Mouse (Mus musculus) hindbrain, embryonic 16.5 days (tissue): ENCODE measurements around the gene Hpca. TPM values are rescaled to one million over a fixed set of nuclear protein-coding genes. Genes with fewer than 3 reads are reported as not detected.

Experiments
- ATAC-seq: fragments of 200-750 bp; cut with Nextera tagmentation; 2 replicates; pipeline ENCODE4 v1.8.0; 2017; ENCODE audit warnings: moderate TSS enrichment, moderate library complexity
- H3K27ac ChIP-seq: fragments of 300-500 bp; sonication (generic); 2 replicates; pipeline ENCODE4 v1.5.1; 2014; ENCODE audit warnings: low read depth, mild to moderate bottlenecking, control low read depth, low read length, moderate library complexity
- H3K27me3 ChIP-seq: fragments of 300-500 bp; sonication (generic); replicated peaks from 2 replicates; pipeline ENCODE4 v1.6.1; 2014; ENCODE audit warnings: low read length; ENCODE audit not compliant: control insufficient read depth, insufficient read depth
- H3K36me3 ChIP-seq: fragments of 300-500 bp; sonication (generic); 2 replicates; pipeline ENCODE4 v1.6.1; 2014; ENCODE audit warnings: mild to moderate bottlenecking, low read length, moderate library complexity, mixed read lengths; ENCODE audit not compliant: control insufficient read depth, insufficient read depth
- H3K4me1 ChIP-seq: fragments of 300-500 bp; sonication (generic); 2 replicates; pipeline ENCODE4 v1.6.1; 2014; ENCODE audit warnings: low read depth, low read length; ENCODE audit not compliant: control insufficient read depth, insufficient read depth
- H3K4me2 ChIP-seq: fragments of 300-500 bp; sonication (generic); 2 replicates; pipeline ENCODE4 v1.6.1; 2014; ENCODE audit warnings: mild to moderate bottlenecking, low read length, control low read depth, moderate library complexity
- H3K4me3 ChIP-seq: fragments of 300-500 bp; sonication (generic); 2 replicates; pipeline ENCODE4 v1.5.1; 2014; ENCODE audit warnings: mild to moderate bottlenecking, low read length, control low read depth, moderate library complexity
- H3K9ac ChIP-seq: fragments of 300-500 bp; sonication (generic); 2 replicates; pipeline ENCODE4 v1.6.1; 2014; ENCODE audit warnings: low read depth, mild to moderate bottlenecking, control low read depth, low read length, moderate library complexity
- H3K9me3 ChIP-seq: fragments of 300-500 bp; sonication (generic); 2 replicates; pipeline ENCODE4 v1.6.1; 2014; ENCODE audit warnings: mild to moderate bottlenecking, low read length, moderate library complexity; ENCODE audit not compliant: control insufficient read depth
- WGBS: fragments of 180-500 bp; shearing (Covaris S2); extraction: QIAGEN DNeasy Blood & Tissue Kit; methylation state at CpG from one replicate; pipeline ENCODE4 v1.1.7; 2014; 5-methylcytosine and 5-hydroxymethylcytosine counted together
- polyA plus RNA-seq: library from polyadenylated mRNA; unstranded; fragments of >200 nt; fragmentation: Nextera tagmentation; extraction: Ambion mirVana; gene quantifications from 2 replicates; pipeline ENCODE4 v1.2.1, GENCODE M21; 2015

Hpca gene
- polyA plus RNA-seq, 1 experiment from 2014 or later: 199 TPM

GRCm38 (mm10) chr4:129116703-129117102 is 5.1 kb downstream of the Hpca start:
- Histone ChIP-seq H3K27me3 (no peaks in the 10 kb centered on the region), H3K4me3 (no peak overlapping the region), H3K27ac (no peak overlapping the region), H3K9me3 (no peaks in the 10 kb centered on the region), H3K9ac (no peak overlapping the region), H3K4me1 (peaks cover 19% of the 10 kb centered on the region), H3K36me3 (no peaks in the 10 kb centered on the region), H3K4me2 (no peak overlapping the region)
- ATAC-seq: no peak
- WGBS: 88% methylated on average over 8 of the region's 8 CpGs

- Histone ChIP-seq H3K4me3 (no peak overlapping the region), H3K9ac (no peak overlapping the region), H3K4me1 (0 out of 2 replicates have a peak, but pooled peaks cover 7% of the 10 kb centered on the region), H3K4me2 (no peak overlapping the region), H3K9me3 (no peaks in the 10 kb centered on the region), H3K27ac (no peak overlapping the region), H3K36me3 (no peaks in the 10 kb centered on the region), H3K27me3 (no peaks in the 10 kb centered on the region)
- 32% methylated on average over 27 of the region's 28 CpGs for WGBS
- peak; percentile 84 for ATAC-seq
Measured at GRCm38 (mm10) chr4:129113083-129113988, 8.5 kb downstream of the Hpca start.

- Histone ChIP-seq H3K36me3 (no peaks in the 10 kb centered on the region), H3K27me3 (no peaks in the 10 kb centered on the region), H3K4me3 (no peak overlapping the region), H3K9me3 (no peaks in the 10 kb centered on the region), H3K27ac (no peak overlapping the region), H3K4me1 (0 out of 2 replicates have a peak, but pooled peaks cover 7% of the 10 kb centered on the region), H3K4me2 (no peak overlapping the region), H3K9ac (no peak overlapping the region)
- ATAC-seq: no peak
- 54% methylated on average over 12 of the region's 13 CpGs for WGBS
Measured at GRCm38 (mm10) chr4:129112231-129112630, 9.6 kb downstream of the Hpca start.

- Histone ChIP-seq H3K27me3 (peaks cover 2% of the 10 kb centered on the region; the same call in 1 of the 2 replicates), H3K27ac (no peak overlapping the region), H3K36me3 (no peaks in the 10 kb centered on the region), H3K4me2 (no peak overlapping the region), H3K9me3 (no peaks in the 10 kb centered on the region), H3K4me3 (no peak overlapping the region), H3K9ac (no peak overlapping the region), H3K4me1 (0 out of 2 replicates have a peak, but pooled peaks cover 7% of the 10 kb centered on the region)
- ATAC-seq: no peak
- WGBS: 61% methylated on average over 11 of the region's 11 CpGs
Measured at GRCm38 (mm10) chr4:129111350-129111749, 10.5 kb downstream of the Hpca start.

- no peak overlapping the region for H3K4me2 ChIP-seq
- ATAC-seq: no peak
- WGBS: 91% methylated on average over 6 of the region's 6 CpGs
- H3K36me3 ChIP-seq: no peaks in the 10 kb centered on the region
- H3K27me3 ChIP-seq: peaks cover 7% of the 10 kb centered on the region
- no peak overlapping the region for H3K4me3 ChIP-seq
- H3K27ac ChIP-seq: no peak overlapping the region
- no peaks in the 10 kb centered on the region for H3K9me3 ChIP-seq
- no peak overlapping the region for H3K9ac ChIP-seq
- 0 out of 2 replicates have a peak, but pooled peaks cover 7% of the 10 kb centered on the region for H3K4me1 ChIP-seq
Measured at GRCm38 (mm10) chr4:129110804-129111203, 11.0 kb downstream of the Hpca start.

- Histone ChIP-seq H3K9ac (no peak overlapping the region), H3K4me2 (no peak overlapping the region), H3K27me3 (peaks cover 20% of the 10 kb centered on the region), H3K9me3 (no peaks in the 10 kb centered on the region), H3K4me3 (no peak overlapping the region), H3K27ac (no peak overlapping the region), H3K4me1 (peaks cover 9% of the 10 kb centered on the region; the same call in 1 of the 2 replicates), H3K36me3 (no peaks in the 10 kb centered on the region)
- ATAC-seq: no peak
- 66% methylated on average over 7 of the region's 7 CpGs for WGBS
Measured at GRCm38 (mm10) chr4:129108624-129109023, 13.2 kb downstream of the Hpca start.

GRCm38 (mm10) chr4:129107348-129107899 is 14.4 kb downstream of the Hpca start:
- no peaks in the 10 kb centered on the region for H3K9me3 ChIP-seq
- 71% methylated on average over 10 of the region's 10 CpGs for WGBS

GRCm38 (mm10) chr4:129106073-129106472 is 15.8 kb downstream of the Hpca start:
- no peak overlapping the region for H3K4me3 ChIP-seq
- ATAC-seq: no peak
- H3K36me3 ChIP-seq: no peaks in the 10 kb centered on the region
- H3K27me3 ChIP-seq: peaks cover 20% of the 10 kb centered on the region
- 23% methylated on average over 9 of the region's 9 CpGs for WGBS
- peaks cover 4% of the 10 kb centered on the region; the same call in 1 of the 2 replicates for H3K4me1 ChIP-seq
- H3K4me2 ChIP-seq: no peak overlapping the region
- H3K27ac ChIP-seq: no peak overlapping the region
- no peak overlapping the region for H3K9ac ChIP-seq
- H3K9me3 ChIP-seq: no peaks in the 10 kb centered on the region

More at GRCm38 (mm10) chr4:129107348-129107899, 14.4 kb downstream of the Hpca start:
- H3K4me2 ChIP-seq: no peak overlapping the region
- no peak overlapping the region for H3K27ac ChIP-seq
- no peak for ATAC-seq
- H3K4me1 ChIP-seq: peaks cover 7% of the 10 kb centered on the region; the same call in 1 of the 2 replicates
- peaks cover 20% of the 10 kb centered on the region for H3K27me3 ChIP-seq
- no peaks in the 10 kb centered on the region for H3K36me3 ChIP-seq
- H3K4me3 ChIP-seq: no peak overlapping the region
- H3K9ac ChIP-seq: no peak overlapping the region

GRCm38 (mm10) chr4:129105356-129105755 is 16.5 kb downstream of the Hpca start, which contains the start of gene Tmem54:
Gene Tmem54 (plus strand): TSS chr4:129105548.
- peak within 1 kb of the TSS; percentile 54 for H3K4me2 ChIP-seq
- H3K9ac ChIP-seq: peak within 1 kb of the TSS; percentile 39; the same call in 1 of the 2 replicates
- peak within 1 kb of the TSS; percentile 30 for H3K4me3 ChIP-seq
- H3K4me1 ChIP-seq: peaks cover 4% of the 10 kb centered on the region; the same call in 1 of the 2 replicates
- WGBS: 2% methylated on average over 40 of the region's 40 CpGs
- peaks cover 20% of the 10 kb centered on the region for H3K27me3 ChIP-seq
- no peaks in the 10 kb centered on the region for H3K36me3 ChIP-seq
- no peaks in the 10 kb centered on the region for H3K9me3 ChIP-seq
- no peak for ATAC-seq
- no peak within 1 kb of the TSS for H3K27ac ChIP-seq
